Mouse (Mus musculus): ENCODE results near the gene Ugt2a3. TPM values are rescaled to one million over a fixed set of nuclear protein-coding genes. Genes with fewer than 3 reads are reported as not detected.

The Ugt2a3 gene
- 0.99 and 1.9 TPM in 2 replicates for polyA plus RNA-seq (2012; rRNA removed)

DNA sequence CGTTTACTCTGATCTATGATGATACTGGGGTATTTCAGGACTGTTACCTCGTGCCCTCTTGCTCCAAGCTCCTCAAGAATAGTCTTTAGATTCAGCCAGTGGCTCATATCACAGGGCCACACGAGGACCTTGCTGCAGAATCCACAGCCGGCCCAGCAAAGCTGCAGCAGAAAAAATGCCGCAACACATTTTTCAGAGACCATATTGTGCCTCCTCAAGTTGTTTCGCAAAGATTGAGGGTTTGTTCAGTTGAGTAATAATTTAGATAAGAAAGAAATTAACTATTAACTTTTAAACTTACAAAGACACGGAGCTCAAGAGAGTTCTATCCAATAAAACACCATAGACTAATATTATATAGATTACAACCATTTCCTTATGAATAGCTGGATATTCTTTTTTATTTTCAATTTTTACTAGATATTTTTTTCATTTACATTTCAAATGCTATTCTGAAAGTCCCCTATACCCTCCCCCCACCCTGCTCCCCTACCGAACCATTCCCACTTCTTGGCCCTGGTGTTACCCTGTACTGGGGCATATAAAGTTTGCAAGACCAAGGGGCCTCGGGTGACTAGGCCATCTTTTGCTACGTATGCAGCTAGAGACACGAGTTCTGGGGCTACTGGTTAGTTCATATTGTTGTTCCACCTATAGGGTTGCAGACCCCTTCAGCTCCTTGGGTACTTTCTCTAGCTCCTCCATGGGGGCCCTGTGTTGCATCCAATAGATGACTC, at the start of gene Ugt2a3:
Ugt2a3 (minus strand) TSS at position 235 of the 737 bp plus-strand sequence.

Other genes with a start within 250 kb of the Ugt2a3 start
- 9.5 and 10.6 TPM in 2 replicates for gene Ugt2b36, start 244.6 kb downstream of the Ugt2a3 start, polyA plus RNA-seq (2012; rRNA removed)
- 31.7 and 36.6 TPM in 2 replicates for gene Ugt2b5, start 196.9 kb downstream of the Ugt2a3 start, polyA plus RNA-seq (2012; rRNA removed)
- gene Ugt2b37, start 82.4 kb downstream of the Ugt2a3 start, polyA plus RNA-seq (2012; rRNA removed): not detected in 2 replicates
- gene Ugt2b38, start 87.0 kb upstream of the Ugt2a3 start, polyA plus RNA-seq (2012; rRNA removed): 0.06 and 0.07 TPM in 2 replicates
- gene Ugt2a2, start 145.1 kb upstream of the Ugt2a3 start, polyA plus RNA-seq (2012; rRNA removed): not detected in 2 replicates
- gene Gm43638, start 149.6 kb upstream of the Ugt2a3 start, polyA plus RNA-seq (2012; rRNA removed): not detected in 2 replicates
- gene Ugt2a1, start 153.7 kb upstream of the Ugt2a3 start, polyA plus RNA-seq (2012; rRNA removed): not detected in 2 replicates
- gene Sult1b1, start 201.0 kb upstream of the Ugt2a3 start, polyA plus RNA-seq (2012; rRNA removed): 1.1 and 1.6 TPM in 2 replicates
- 8.2 and 9.0 TPM in 2 replicates for gene Sult1d1, start 231.8 kb upstream of the Ugt2a3 start, polyA plus RNA-seq (2012; rRNA removed)